Mouse (Mus musculus) stomach, embryonic 16.5 days (tissue): ENCODE results near the gene Crtc3. TPM values are rescaled to one million over a fixed set of nuclear protein-coding genes. Genes with fewer than 3 reads are reported as not detected.

Experiments used
- ATAC-seq: fragments of 200-750 bp; cut with Nextera tagmentation; 2 replicates; pipeline ENCODE4 v1.8.0; 2017; ENCODE audit warnings: moderate number of reproducible peaks, moderate TSS enrichment; ENCODE audit not compliant: insufficient read depth, low FRiP score
- H3K27ac ChIP-seq: fragments of 300-500 bp; sonication (generic); 2 replicates; pipeline ENCODE4 v1.5.1; 2014; ENCODE audit warnings: low read length
- H3K27me3 ChIP-seq: fragments of 300-500 bp; sonication (generic); 2 replicates; pipeline ENCODE4 v1.6.1; 2014; ENCODE audit warnings: low read length, control low read depth, mixed read lengths; ENCODE audit not compliant: control insufficient read depth, insufficient read depth
- H3K36me3 ChIP-seq: fragments of 300-500 bp; sonication (generic); 2 replicates; pipeline ENCODE4 v1.6.1; 2014; ENCODE audit warnings: low read length; ENCODE audit not compliant: control insufficient read depth, insufficient read depth
- H3K4me1 ChIP-seq: fragments of 300-500 bp; sonication (generic); 2 replicates; pipeline ENCODE4 v1.6.1; 2014; ENCODE audit warnings: low read length, control low read depth, mixed read lengths; ENCODE audit not compliant: control insufficient read depth, insufficient read depth
- H3K4me2 ChIP-seq: fragments of 300-500 bp; sonication (generic); 2 replicates; pipeline ENCODE4 v1.6.1; 2014; ENCODE audit warnings: low read depth, low read length, mixed read lengths
- H3K4me3 ChIP-seq: fragments of 300-500 bp; sonication (generic); replicated peaks from 2 replicates; pipeline ENCODE4 v1.5.1; 2014; ENCODE audit warnings: mild to moderate bottlenecking, low read length
- H3K9ac ChIP-seq: fragments of 300-500 bp; sonication (generic); 2 replicates; pipeline ENCODE4 v1.6.1; 2014; ENCODE audit warnings: low read length
- H3K9me3 ChIP-seq: fragments of 300-500 bp; sonication (generic); replicated peaks from 2 replicates; pipeline ENCODE4 v1.6.1; 2016; ENCODE audit warnings: low read length, control low read depth; ENCODE audit not compliant: control insufficient read depth
- WGBS: fragments of 180-500 bp; shearing (Covaris S2); extraction: QIAGEN DNeasy Blood & Tissue Kit; methylation state at CpG from one replicate; pipeline ENCODE4 v1.1.7; 2014; 5-methylcytosine and 5-hydroxymethylcytosine counted together
- polyA plus RNA-seq: library from polyadenylated mRNA; unstranded; fragments of >200 nt; fragmentation: Nextera tagmentation; extraction: Ambion mirVana; gene quantifications from 2 replicates; pipeline ENCODE4 v1.2.1, GENCODE M21; 2015

Gene Crtc3
- polyA plus RNA-seq, 1 experiment from 2014 or later = 19.1 TPM

- Histone ChIP-seq H3K9me3 (no peaks in the 10 kb centered on the region), H3K4me2 (no peak overlapping the region), H3K4me3 (no peak overlapping the region), H3K4me1 (peaks cover 5% of the 10 kb centered on the region), H3K27me3 (no peaks in the 10 kb centered on the region), H3K36me3 (no peaks in the 10 kb centered on the region), H3K27ac (no peak overlapping the region), H3K9ac (no peak overlapping the region)
- ATAC-seq = no peak
- WGBS = 88% methylated on average over 9 of the region's 9 CpGs
Measured at GRCm38 (mm10) chr7:80692472-80692871, 3.8 kb upstream of the Crtc3 start.

- Histone ChIP-seq H3K4me2 (no peak overlapping the region), H3K4me3 (no peak overlapping the region), H3K9ac (no peak overlapping the region), H3K4me1 (peaks cover 11% of the 10 kb centered on the region), H3K36me3 (no peaks in the 10 kb centered on the region), H3K27ac (no peak overlapping the region), H3K9me3 (no peaks in the 10 kb centered on the region), H3K27me3 (no peaks in the 10 kb centered on the region)
- ATAC-seq = no peak
- 65% methylated on average over 6 of the region's 6 CpGs for WGBS
Measured at GRCm38 (mm10) chr7:80691131-80691530, 2.5 kb upstream of the Crtc3 start.

GRCm38 (mm10) chr7:80689221-80689591 is 529 bp upstream of the Crtc3 start:
- peak overlapping the region; percentile 96 for H3K27ac ChIP-seq
- no peak for ATAC-seq
- H3K4me3 ChIP-seq = peak overlapping the region; percentile 86
- H3K36me3 ChIP-seq = no peaks in the 10 kb centered on the region
- H3K9ac ChIP-seq = peak overlapping the region; percentile 98
- H3K9me3 ChIP-seq = no peaks in the 10 kb centered on the region
- H3K27me3 ChIP-seq = no peaks in the 10 kb centered on the region
- H3K4me1 ChIP-seq = peaks cover 16% of the 10 kb centered on the region
- peak overlapping the region; percentile 85 for H3K4me2 ChIP-seq
- 26% methylated on average over 10 of the region's 10 CpGs for WGBS

- ATAC-seq = peak; percentile 31
- Histone ChIP-seq H3K4me1 (peaks cover 18% of the 10 kb centered on the region), H3K27me3 (no peaks in the 10 kb centered on the region), H3K4me3 (peak overlapping the region; percentile 86), H3K9ac (peak overlapping the region; percentile 98), H3K9me3 (no peaks in the 10 kb centered on the region), H3K4me2 (peak overlapping the region; percentile 85), H3K36me3 (no peaks in the 10 kb centered on the region), H3K27ac (peak overlapping the region; percentile 96)
- under 1% methylated on average over 68 of the region's 69 CpGs for WGBS
Measured at GRCm38 (mm10) chr7:80687721-80688555, 739 bp downstream of the Crtc3 start.

GRCm38 (mm10) chr7:80685639-80686038 is 3.0 kb downstream of the Crtc3 start:
- Histone ChIP-seq H3K9ac (no peak overlapping the region), H3K27ac (no peak overlapping the region), H3K4me3 (no peak overlapping the region), H3K9me3 (no peaks in the 10 kb centered on the region), H3K27me3 (no peaks in the 10 kb centered on the region), H3K4me2 (no peak overlapping the region), H3K4me1 (peaks cover 26% of the 10 kb centered on the region), H3K36me3 (no peaks in the 10 kb centered on the region)
- WGBS = 80% methylated on average over 5 of the region's 5 CpGs
- no peak for ATAC-seq

- Histone ChIP-seq H3K36me3 (no peaks in the 10 kb centered on the region), H3K9me3 (no peaks in the 10 kb centered on the region), H3K4me3 (no peak overlapping the region), H3K4me1 (peaks cover 28% of the 10 kb centered on the region), H3K9ac (no peak overlapping the region), H3K27me3 (no peaks in the 10 kb centered on the region), H3K4me2 (no peak overlapping the region), H3K27ac (no peak overlapping the region)
- WGBS = 54% methylated on average over 1 of the region's 1 CpGs
- peak; percentile 51; the same call in 1 of the 2 replicates for ATAC-seq
Measured at GRCm38 (mm10) chr7:80682630-80683029, 6.0 kb downstream of the Crtc3 start.

GRCm38 (mm10) chr7:80680218-80680847 is 8.3 kb downstream of the Crtc3 start:
- WGBS = 20% methylated on average over 12 of the region's 12 CpGs
- H3K27ac ChIP-seq = peak overlapping the region; percentile 22; the same call in 1 of the 2 replicates
- H3K36me3 ChIP-seq = no peaks in the 10 kb centered on the region
- no peak overlapping the region for H3K4me3 ChIP-seq
- H3K4me1 ChIP-seq = peaks cover 24% of the 10 kb centered on the region
- H3K4me2 ChIP-seq = no peak overlapping the region
- H3K27me3 ChIP-seq = no peaks in the 10 kb centered on the region
- ATAC-seq = no peak
- no peaks in the 10 kb centered on the region for H3K9me3 ChIP-seq
- no peak overlapping the region for H3K9ac ChIP-seq

GRCm38 (mm10) chr7:80672323-80672722 is 16.4 kb downstream of the Crtc3 start:
- no peak overlapping the region for H3K4me2 ChIP-seq
- H3K9ac ChIP-seq = no peak overlapping the region
- H3K4me1 ChIP-seq = peaks cover 11% of the 10 kb centered on the region
- H3K36me3 ChIP-seq = no peaks in the 10 kb centered on the region
- WGBS = 73% methylated on average over 3 of the region's 3 CpGs
- H3K4me3 ChIP-seq = no peak overlapping the region
- no peak overlapping the region for H3K27ac ChIP-seq
- ATAC-seq = no peak
- no peaks in the 10 kb centered on the region for H3K9me3 ChIP-seq
- no peaks in the 10 kb centered on the region for H3K27me3 ChIP-seq

- Histone ChIP-seq H3K4me2 (no peak overlapping the region), H3K27me3 (no peaks in the 10 kb centered on the region), H3K9ac (no peak overlapping the region), H3K36me3 (no peaks in the 10 kb centered on the region), H3K27ac (no peak overlapping the region), H3K9me3 (no peaks in the 10 kb centered on the region), H3K4me1 (peaks cover 22% of the 10 kb centered on the region), H3K4me3 (no peak overlapping the region)
- no peak for ATAC-seq
- 73% methylated on average over 6 of the region's 6 CpGs for WGBS
Measured at GRCm38 (mm10) chr7:80670889-80671288, 17.8 kb downstream of the Crtc3 start.
